Mouse (Mus musculus) testis, adult 2 months (tissue): Measurements from ENCODE around the gene Tgtp2.

Experiments
- CTCF ChIP-seq: fragments of 200-500 bp; IDR thresholded peaks from 2 replicates; pipeline ENCODE4 v1.5.1; 2012; ENCODE audit warnings: low read depth, mild to moderate bottlenecking, inconsistent platforms, low read length, moderate library complexity; ENCODE audit not compliant: control insufficient read depth, insufficient read depth, insufficient replicate concordance
- POLR2A ChIP-seq: fragments of 200-500 bp; IDR thresholded peaks from 2 replicates; pipeline ENCODE4 v1.6.1; 2012; ENCODE audit warnings: low read depth, mild to moderate bottlenecking, inconsistent platforms, low read length, moderate library complexity; ENCODE audit not compliant: control insufficient read depth

DNA sequence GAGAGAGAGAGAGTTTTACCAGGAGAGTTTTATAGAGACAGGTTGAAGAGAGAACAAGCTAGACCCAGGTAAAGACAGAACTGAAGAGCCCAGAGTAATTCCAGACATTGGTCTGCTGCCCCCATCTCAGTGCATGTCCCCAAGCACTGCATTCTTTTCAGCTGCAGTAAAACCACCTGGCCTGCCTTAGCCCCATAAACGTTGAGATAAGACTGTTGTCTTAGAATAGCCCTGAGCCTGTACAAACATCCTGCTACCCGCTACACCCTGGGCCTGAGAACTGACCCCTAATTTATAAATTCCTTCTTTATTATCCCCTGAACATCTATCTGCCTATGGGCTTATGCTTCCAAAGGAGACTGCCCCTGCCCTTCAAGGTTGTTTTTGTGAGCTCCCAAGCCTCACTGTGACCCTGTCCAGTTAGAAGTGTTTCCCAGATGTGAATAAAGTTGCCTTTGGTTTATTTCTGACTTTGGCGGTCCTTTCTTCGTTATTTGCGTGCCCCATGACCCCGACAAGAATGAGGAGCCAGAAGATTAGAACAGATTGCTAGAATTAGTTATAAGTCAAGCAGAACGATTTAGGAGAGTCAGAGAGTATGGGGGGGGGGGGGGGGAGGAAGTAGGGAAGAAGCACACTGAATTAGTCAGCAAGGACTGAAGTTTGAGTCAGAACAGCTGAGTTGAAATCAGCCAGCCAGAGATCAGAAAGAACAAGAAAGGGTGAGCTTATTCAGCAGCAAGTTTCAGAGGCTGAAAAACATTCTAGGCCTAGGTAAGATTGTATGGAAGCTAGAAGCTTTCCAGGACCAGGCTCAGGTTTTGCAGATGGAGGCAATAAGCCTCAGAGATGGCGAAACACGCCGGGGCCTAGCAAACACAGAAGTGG is 43.9 kb upstream of the Tgtp2 start:
- TF ChIP-seq CTCF, result no peak
- TF ChIP-seq POLR2A, result no peak
